Mouse (Mus musculus) ES-CJ7 (cell line): ENCODE measurements at regions not wholly inside any gene's neighbourhood (a gene's known extent, or its start where the extent isn't known, plus 50 kb on each side); places are given as distances from the start of the nearest gene placed in this dataset.

Experiments
- DNase-seq: peaks from one replicate; pipeline ENCODE4 v3.0.0; 2011; ENCODE audit warnings: low read depth, low spot score

DNA sequence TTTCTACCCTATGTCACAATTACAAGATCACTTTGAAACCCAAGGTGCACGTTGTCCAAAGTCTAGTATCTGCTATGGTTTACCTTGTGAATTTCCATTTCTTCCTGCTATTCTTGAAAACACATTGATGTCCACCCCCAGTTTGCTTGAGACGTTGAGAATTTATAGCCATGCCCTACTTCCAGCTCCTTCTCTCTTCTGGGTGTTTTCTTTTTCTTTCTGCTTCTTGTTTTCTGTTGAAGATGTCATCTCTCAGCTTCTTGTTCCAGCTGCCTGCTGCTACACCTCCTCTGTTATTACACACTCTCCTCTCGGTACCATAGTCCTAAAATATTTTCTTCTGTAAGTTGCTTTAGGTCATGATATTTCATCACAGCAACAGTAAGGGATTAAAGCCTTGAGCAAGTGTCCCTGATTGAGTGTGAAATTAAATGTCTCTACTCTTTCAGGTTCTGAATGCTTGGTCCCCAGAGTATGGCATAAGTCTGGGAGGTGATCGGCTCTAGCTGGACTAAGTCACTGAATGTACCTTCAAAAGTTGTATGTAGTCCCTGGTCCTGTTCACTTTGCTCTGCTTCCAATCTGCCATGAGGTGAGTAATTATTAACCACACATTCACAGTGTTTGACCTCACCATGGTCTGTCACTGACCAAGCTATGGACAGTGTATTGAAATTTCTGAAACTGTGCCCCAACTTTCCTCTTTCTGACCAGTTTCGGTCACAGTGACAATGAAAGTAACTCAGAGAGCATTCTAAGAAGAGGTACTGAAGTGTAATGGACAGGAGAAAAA lies 718.1 kb downstream of the Epm2a start:
- DNase-seq, result no peak

- no peak for DNase-seq
Observed at GRCm38 (mm10) chr10:12062302-12062701, 719.1 kb downstream of the Epm2a start.

DNA sequence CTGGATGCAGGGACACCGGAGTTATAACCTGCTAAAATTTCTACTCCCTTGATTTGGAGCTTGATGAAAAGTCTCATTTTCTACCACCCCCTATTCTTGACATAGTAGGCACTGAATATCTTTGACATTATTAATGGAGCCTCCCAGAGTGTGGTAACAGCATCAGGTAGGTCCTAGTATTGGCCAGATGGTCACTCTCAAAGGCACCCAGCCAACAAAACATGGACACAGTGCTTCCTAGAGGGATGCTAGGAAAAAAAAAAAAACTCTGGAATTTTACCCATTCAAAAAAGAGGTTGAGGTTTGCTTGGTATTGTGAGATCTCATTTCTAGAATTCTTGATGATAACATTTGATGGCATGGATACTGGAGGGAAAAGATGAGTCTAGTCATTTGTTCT lies 740.8 kb downstream of the Epm2a start:
- no peak for DNase-seq

DNA sequence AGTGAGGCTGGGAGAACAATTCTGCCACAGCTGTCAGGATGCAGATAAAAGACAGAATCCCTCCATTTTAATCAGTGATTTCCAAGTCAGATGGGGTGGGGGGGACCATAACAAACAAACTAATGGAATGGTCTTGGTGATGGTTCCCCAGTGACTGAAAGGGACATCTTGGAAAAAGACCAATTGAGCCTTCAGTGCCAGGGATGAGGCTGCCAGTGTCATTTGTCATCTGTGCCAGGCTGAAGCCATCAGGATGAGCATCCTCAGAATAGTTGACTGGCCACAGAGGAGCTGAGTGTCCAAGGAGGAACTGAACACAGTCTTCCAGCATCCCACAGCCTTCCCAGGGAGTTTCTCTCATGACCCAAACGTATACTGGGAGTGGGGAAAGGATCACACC lies 749.3 kb downstream of the Epm2a start:
- DNase-seq, result no peak

DNA sequence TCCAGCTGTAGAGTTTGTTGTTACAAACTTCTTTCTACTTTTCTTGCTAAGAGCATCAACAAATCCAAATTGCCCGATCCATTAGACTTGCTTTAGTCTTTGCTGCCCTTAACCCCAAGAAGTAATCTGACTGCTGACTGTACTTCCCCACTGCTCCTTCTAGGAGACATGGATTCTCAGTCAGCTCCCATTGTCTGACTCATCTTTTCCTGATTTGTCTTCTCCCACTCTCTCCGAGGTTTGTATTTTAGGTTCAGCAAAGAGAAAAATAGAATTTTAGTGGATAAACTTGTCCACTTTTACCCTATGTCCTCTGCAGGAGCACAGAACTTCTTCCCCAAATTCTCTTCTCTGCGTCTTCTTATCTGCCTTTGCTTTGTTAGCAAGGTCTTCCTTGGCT lies 753.5 kb downstream of the Epm2a start:
- no peak for DNase-seq

- peak; percentile 68 for DNase-seq
Observed at GRCm38 (mm10) chr10:12107001-12107418, 762.2 kb downstream of the Utrn start.

DNA sequence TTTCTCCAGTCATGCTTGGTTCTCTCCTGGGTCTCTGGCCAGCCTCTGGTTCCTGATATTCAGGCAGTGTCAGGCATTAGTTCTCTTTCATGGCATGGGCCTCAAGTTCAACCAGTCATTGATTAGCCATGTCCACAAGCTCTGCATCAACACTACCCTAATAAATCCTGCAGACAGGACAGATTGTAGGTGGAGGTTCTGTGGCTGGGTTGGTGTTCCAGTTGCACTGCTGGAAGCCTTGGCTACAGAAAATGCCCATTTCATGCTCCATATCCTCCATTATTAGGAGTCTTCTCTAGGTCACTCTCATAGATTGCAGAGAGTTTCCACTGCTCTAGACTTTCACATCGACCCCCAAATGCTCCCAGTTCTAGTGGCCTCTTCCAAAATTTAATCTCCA lies 757.4 kb downstream of the Utrn start:
- DNase-seq, result no peak

DNA sequence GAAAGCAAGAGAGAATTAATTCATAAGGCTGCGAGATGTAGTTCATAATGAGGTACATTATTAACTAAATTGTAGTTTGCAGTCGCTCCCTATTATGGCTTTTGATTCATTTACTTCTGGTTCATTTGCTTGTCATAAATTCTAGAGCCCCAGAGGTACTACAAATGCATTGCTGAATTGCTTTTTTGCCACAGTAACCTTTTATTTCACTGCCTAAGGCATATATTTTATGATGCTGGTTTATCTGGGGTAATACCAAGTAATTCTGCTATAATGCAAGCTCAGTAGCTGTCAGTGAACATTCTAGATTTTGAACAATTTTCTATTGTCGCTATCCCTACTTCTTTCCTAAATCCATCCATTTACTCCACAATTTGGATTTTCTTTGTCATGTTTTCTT lies 753.4 kb downstream of the Utrn start:
- no peak for DNase-seq

GRCm38 (mm10) chr10:12116662-12117303 lies 752.4 kb downstream of the Utrn start:
- no peak for DNase-seq

- no peak for DNase-seq
Observed at GRCm38 (mm10) chr10:12124272-12124671, 744.9 kb downstream of the Utrn start.

GRCm38 (mm10) chr10:12129486-12129885 lies 739.7 kb downstream of the Utrn start:
- DNase-seq, result no peak

- no peak for DNase-seq
Observed at GRCm38 (mm10) chr10:12144691-12145090, 724.5 kb downstream of the Utrn start.

GRCm38 (mm10) chr10:12146942-12147537 lies 722.1 kb downstream of the Utrn start:
- no peak for DNase-seq

GRCm38 (mm10) chr10:12170243-12170642 lies 698.9 kb downstream of the Utrn start:
- no peak for DNase-seq

- no peak for DNase-seq
Observed at GRCm38 (mm10) chr10:12174200-12174818, 694.9 kb downstream of the Utrn start.

DNA sequence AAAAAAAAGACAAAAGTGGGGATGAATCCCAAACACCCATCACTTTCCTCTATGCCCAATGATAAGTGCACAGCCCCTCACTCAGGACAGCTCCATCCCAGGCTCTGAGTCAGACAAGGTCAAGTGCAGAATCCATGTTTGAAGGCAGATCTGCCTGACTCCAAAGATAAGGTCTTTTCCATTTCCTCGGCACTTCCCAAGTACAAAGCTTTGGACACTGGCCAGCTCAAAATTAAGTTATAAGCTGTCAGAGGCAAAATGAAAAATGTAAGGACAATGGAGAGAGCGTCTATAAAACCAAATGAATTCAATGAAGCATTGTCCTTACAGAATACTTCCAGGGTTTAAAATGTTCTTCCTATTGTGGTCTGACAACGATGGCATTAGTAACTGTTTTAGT lies 694.0 kb downstream of the Utrn start:
- no peak for DNase-seq

- no peak for DNase-seq
Observed at GRCm38 (mm10) chr10:12177482-12177881, 691.7 kb downstream of the Utrn start.

- no peak for DNase-seq
Observed at GRCm38 (mm10) chr10:12180965-12181364, 688.2 kb downstream of the Utrn start.

DNA sequence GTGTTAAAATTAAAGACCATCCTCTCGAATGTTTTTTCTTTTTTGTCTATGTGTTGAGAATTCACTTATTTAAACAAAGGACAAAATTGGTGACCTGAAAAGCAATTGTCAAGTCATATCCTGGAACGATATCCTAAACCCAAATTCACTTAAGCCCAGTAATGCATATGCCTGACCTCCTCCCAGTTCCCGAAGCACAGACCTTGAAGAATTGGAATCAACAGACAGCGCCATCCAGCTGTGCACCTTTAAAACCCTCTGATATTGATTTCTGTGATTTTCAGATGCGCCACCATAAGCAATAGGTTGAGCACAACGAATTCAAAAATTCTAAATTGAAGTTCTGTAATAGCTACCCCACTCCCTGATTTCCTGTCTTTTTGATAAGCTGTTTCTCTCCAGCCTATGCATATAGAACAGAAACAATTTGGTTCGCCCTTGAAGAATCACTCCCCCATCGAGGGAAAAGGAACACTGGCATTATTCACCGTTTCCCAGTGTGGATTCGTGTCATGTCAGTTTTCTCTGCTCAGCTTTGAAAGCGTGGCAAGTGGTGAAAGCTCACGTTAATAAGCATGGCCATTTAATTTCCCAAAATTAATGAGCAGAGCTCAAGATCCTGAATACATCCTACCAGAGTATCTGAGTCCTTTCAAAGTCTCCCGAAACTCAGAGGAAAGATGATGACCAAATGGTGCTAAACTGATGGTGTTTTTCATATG lies 682.1 kb downstream of the Utrn start:
- no peak for DNase-seq

DNA sequence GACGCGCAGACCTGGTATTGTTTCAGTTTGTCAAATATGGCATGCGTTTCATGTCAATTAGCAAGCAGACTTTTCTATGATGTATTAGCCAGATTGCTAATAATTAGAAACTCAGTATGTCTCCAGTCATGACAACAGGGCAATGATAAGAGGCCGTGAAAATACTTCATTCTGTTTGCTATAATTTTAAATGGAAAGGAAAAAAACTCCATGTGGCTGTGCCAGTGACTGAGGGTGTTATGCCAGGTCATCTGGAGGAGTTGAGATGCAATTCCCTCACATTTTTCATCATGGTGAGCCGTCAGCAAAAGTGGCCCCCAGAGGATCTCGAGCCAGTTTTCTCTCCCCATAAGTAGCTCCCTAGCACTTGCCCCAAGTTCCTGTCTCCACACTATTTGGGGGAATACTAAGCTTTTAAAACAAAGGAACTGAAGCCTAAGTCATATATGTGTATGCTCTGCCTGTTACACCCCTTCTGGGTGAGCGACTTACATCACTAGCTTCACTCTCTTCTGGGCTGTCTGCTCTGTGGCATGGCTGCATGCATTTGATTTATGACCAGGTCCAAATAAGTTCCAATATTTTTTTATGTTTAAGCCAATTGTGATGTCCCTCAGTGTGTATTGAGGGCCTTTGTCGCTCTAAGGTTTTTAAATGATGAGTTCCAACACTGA lies 681.4 kb downstream of the Utrn start:
- DNase-seq, result no peak

DNA sequence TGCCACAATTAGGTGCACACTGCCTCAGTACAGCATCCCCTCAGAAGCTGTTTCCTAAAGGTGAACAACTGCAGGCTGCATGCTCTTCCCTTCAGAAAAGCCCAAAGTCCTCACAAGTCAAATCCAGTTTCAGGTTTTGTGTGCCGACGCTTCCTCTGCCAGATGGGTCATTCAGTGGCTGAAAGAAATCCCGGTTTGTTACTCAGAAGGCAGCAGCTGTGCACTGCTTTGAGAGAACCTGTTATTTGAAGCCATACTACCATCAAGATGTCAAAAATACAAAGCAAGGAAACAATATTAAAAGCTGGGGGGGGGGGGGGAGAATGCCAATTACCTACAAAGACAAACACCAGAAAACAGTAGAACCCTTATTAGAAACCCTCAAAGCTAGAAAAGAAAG lies 678.7 kb downstream of the Utrn start:
- no peak for DNase-seq
